Mouse (Mus musculus): ENCODE results near the gene Serp2. TPM values are rescaled to one million over a fixed set of nuclear protein-coding genes. Genes with fewer than 3 reads are reported as not detected.
A peak's percentile ranks its signal among the peaks of the same experiment; 100 is the strongest.

Gene Serp2
- total and polyA plus RNA-seq, 2 experiments, result 0.37 TPM; not detected in 1

GRCm38 (mm10) chr14:76497187-76497586, 59.5 kb downstream of the Serp2 start:
- WGBS, result 76% methylated on average over 9 of the region's 9 CpGs
- TF ChIP-seq POLR2A (IDR thresholded peaks at IDR 0.05; ENCODE audit: extremely low read depth, insufficient read depth, low read length), result no peak
- no peak for TF ChIP-seq CTCF (IDR thresholded peaks at IDR 0.05; ENCODE audit: low read depth, low read length)
- no peak for DNase-seq (ENCODE audit: extremely low read depth, low read depth, low spot score)
- H3K4me3 ChIP-seq (ENCODE audit: insufficient read depth, low read depth, low read length), result no peak overlapping the region
- no peak overlapping the region for H3K27ac ChIP-seq (replicated peaks; ENCODE audit: insufficient read depth, low read depth, low read length)
- H3K36me3 ChIP-seq (ENCODE audit: control insufficient read depth, insufficient read depth, low read length), result no peaks in the 10 kb centered on the region
- no peak overlapping the region for H3K9ac ChIP-seq (ENCODE audit: low read depth, low read length)
- no peaks in the 10 kb centered on the region for H3K27me3 ChIP-seq (ENCODE audit: control insufficient read depth, insufficient read depth, low read length)
- no peaks in the 10 kb centered on the region; the same call in 1 of the 2 replicates for H3K79me2 ChIP-seq (ENCODE audit: control insufficient read depth, insufficient read depth, low read length)
- H3K4me1 ChIP-seq (ENCODE audit: control insufficient read depth, insufficient read depth, low read length), result no peaks in the 10 kb centered on the region

DNA sequence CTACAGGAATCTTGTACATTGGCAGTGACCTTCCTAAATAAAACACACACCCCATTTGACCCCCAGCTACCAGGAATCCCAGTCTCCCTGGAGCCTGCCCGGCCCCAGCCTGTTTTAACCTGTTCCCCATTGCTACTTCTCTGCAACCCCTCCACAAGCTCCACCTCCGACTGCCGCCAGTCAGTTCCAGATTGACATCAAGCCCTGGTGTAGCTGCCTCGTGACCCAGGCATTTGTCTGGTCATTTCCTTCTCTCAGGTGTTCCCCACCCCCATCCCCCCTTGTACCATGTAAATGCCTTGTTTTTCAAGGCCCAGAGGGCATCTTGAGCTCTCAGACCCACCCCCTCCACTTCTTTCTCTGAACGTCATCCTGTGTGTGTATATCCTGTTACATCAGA, 61.7 kb downstream of the Serp2 start:
- no peak overlapping the region for H3K9ac ChIP-seq (ENCODE audit: low read depth, low read length)
- TF ChIP-seq POLR2A (IDR thresholded peaks at IDR 0.05; ENCODE audit: extremely low read depth, insufficient read depth, low read length) (no peak), CTCF (IDR thresholded peaks at IDR 0.05; ENCODE audit: low read depth, low read length) (no peak)
- no peaks in the 10 kb centered on the region for H3K36me3 ChIP-seq (ENCODE audit: control insufficient read depth, insufficient read depth, low read length)
- H3K4me1 ChIP-seq (ENCODE audit: control insufficient read depth, insufficient read depth, low read length), result no peaks in the 10 kb centered on the region
- 77% methylated on average over 5 of the region's 5 CpGs for WGBS
- no peak overlapping the region for H3K4me3 ChIP-seq (ENCODE audit: insufficient read depth, low read depth, low read length)
- no peak overlapping the region for H3K27ac ChIP-seq (replicated peaks; ENCODE audit: insufficient read depth, low read depth, low read length)
- no peaks in the 10 kb centered on the region; the same call in 1 of the 2 replicates for H3K79me2 ChIP-seq (ENCODE audit: control insufficient read depth, insufficient read depth, low read length)
- no peaks in the 10 kb centered on the region for H3K27me3 ChIP-seq (ENCODE audit: control insufficient read depth, insufficient read depth, low read length)
- no peak for DNase-seq (ENCODE audit: extremely low read depth, low read depth, low spot score)

- no peak overlapping the region for H3K4me3 ChIP-seq (ENCODE audit: insufficient read depth, low read depth, low read length)
- no peaks in the 10 kb centered on the region for H3K27me3 ChIP-seq (ENCODE audit: control insufficient read depth, insufficient read depth, low read length)
- no peak overlapping the region for H3K27ac ChIP-seq (replicated peaks; ENCODE audit: insufficient read depth, low read depth, low read length)
- H3K4me1 ChIP-seq (ENCODE audit: control insufficient read depth, insufficient read depth, low read length), result peaks cover 4% of the 10 kb centered on the region; the same call in 1 of the 2 replicates
- H3K36me3 ChIP-seq (ENCODE audit: control insufficient read depth, insufficient read depth, low read length), result no peaks in the 10 kb centered on the region
- peak; percentile 26 for DNase-seq (ENCODE audit: extremely low read depth, low read depth, low spot score)
- WGBS, result 76% methylated on average over 2 of the region's 2 CpGs
- H3K79me2 ChIP-seq (ENCODE audit: control insufficient read depth, insufficient read depth, low read length), result no peaks in the 10 kb centered on the region; the same call in 1 of the 2 replicates
- no peak overlapping the region for H3K9ac ChIP-seq (ENCODE audit: low read depth, low read length)
- no peak for TF ChIP-seq POLR2A (IDR thresholded peaks at IDR 0.05; ENCODE audit: extremely low read depth, insufficient read depth, low read length)
These were observed 67.6 kb downstream of the Serp2 start for GRCm38 (mm10) chr14:76489128-76489527.

GRCm38 (mm10) chr14:76488101-76489044, 68.3 kb downstream of the Serp2 start:
- H3K27ac ChIP-seq (replicated peaks; ENCODE audit: insufficient read depth, low read depth, low read length), result peak overlapping the region; percentile 82

GRCm38 (mm10) chr14:76487609-76488008, 69.1 kb downstream of the Serp2 start:
- peak overlapping the region; percentile 54 for H3K4me3 ChIP-seq (ENCODE audit: insufficient read depth, low read depth, low read length)
- peak; percentile 50 for DNase-seq (ENCODE audit: extremely low read depth, low read depth, low spot score)
- WGBS, result 60% methylated on average over 16 of the region's 16 CpGs
- H3K27ac ChIP-seq (replicated peaks; ENCODE audit: insufficient read depth, low read depth, low read length), result peak overlapping the region; percentile 82
- H3K27me3 ChIP-seq (ENCODE audit: control insufficient read depth, insufficient read depth, low read length), result no peaks in the 10 kb centered on the region
- no peaks in the 10 kb centered on the region for H3K79me2 ChIP-seq (ENCODE audit: control insufficient read depth, insufficient read depth, low read length)
- TF ChIP-seq POLR2A (IDR thresholded peaks at IDR 0.05; ENCODE audit: extremely low read depth, insufficient read depth, low read length) (no peak), CTCF (IDR thresholded peaks at IDR 0.05; ENCODE audit: low read depth, low read length) (no peak)
- peak overlapping the region; percentile 66 for H3K9ac ChIP-seq (ENCODE audit: low read depth, low read length)
- peaks cover 4% of the 10 kb centered on the region; the same call in 1 of the 2 replicates for H3K4me1 ChIP-seq (ENCODE audit: control insufficient read depth, insufficient read depth, low read length)
- no peaks in the 10 kb centered on the region for H3K36me3 ChIP-seq (ENCODE audit: control insufficient read depth, insufficient read depth, low read length)

More at GRCm38 (mm10) chr14:76488101-76489044, 68.3 kb downstream of the Serp2 start:
- Histone ChIP-seq H3K27me3 (ENCODE audit: control insufficient read depth, insufficient read depth, low read length) (no peaks in the 10 kb centered on the region), H3K36me3 (ENCODE audit: control insufficient read depth, insufficient read depth, low read length) (no peaks in the 10 kb centered on the region), H3K79me2 (ENCODE audit: control insufficient read depth, insufficient read depth, low read length) (no peaks in the 10 kb centered on the region; the same call in 1 of the 2 replicates), H3K4me1 (ENCODE audit: control insufficient read depth, insufficient read depth, low read length) (peaks cover 4% of the 10 kb centered on the region; the same call in 1 of the 2 replicates), H3K4me3 (ENCODE audit: insufficient read depth, low read depth, low read length) (peak overlapping the region; percentile 54), H3K9ac (ENCODE audit: low read depth, low read length) (peak overlapping the region; percentile 66)
- TF ChIP-seq POLR2A (IDR thresholded peaks at IDR 0.05; ENCODE audit: extremely low read depth, insufficient read depth, low read length) (no peak), CTCF (IDR thresholded peaks at IDR 0.05; ENCODE audit: low read depth, low read length) (0 out of 2 replicates have a peak, but pooled peaks have one; percentile 7)
- 54% methylated on average over 18 of the region's 18 CpGs for WGBS
- DNase-seq (ENCODE audit: extremely low read depth, low read depth, low spot score), result peak; percentile 85

Measured in liver, adult 2 months (tissue).